Mouse (Mus musculus) heart, adult 2 months (tissue): ENCODE results near the gene Hgd.

Source experiments
- CTCF ChIP-seq: fragments of 200-600 bp; IDR thresholded peaks from 2 replicates; pipeline ENCODE4 v1.8.1; 2022; ENCODE audit warnings: antibody characterized with exemption, mild to moderate bottlenecking, moderate library complexity
- EP300 ChIP-seq: fragments of 200-500 bp; IDR thresholded peaks from 2 replicates; pipeline ENCODE4 v1.6.1; 2011; ENCODE audit warnings: low read depth, low read length, control low read depth; ENCODE audit not compliant: insufficient read depth
- POLR2A ChIP-seq: fragments of 200-500 bp; IDR thresholded peaks from 2 replicates; pipeline ENCODE4 v1.6.1; 2011; ENCODE audit warnings: mild to moderate bottlenecking, low read depth, low read length, control low read depth; ENCODE audit not compliant: insufficient read depth

DNA sequence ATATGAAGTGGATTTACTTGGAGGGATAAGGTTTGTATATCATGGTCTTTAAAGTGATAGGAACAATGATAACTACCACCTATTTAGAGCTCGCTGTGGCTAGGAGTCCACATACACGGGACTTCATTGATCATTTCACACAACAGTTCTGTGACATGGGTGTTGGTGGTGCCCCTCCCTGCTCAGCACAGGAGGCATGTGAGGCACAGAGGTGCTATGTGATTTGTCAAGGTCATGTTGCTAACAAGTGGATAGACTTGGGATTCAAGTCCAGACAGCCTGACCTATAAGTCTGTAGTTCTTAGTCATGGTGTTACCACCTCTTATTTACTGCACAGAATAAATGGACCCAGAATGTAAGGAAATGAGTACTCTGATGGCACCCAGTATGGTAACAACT is 29.0 kb upstream of the Hgd start:
- TF ChIP-seq CTCF (no peak), EP300 (no peak), POLR2A (no peak)
